Mouse (Mus musculus): ENCODE measurements around the gene Zfp609.
A peak's percentile ranks its signal among the peaks of the same experiment; 100 is the strongest.
"Not testable (repeated sequence)": the region's sequence is repeated elsewhere in the genome, so short reads cannot be mapped to it uniquely, and the experiment has no call there.

Gene Zfp609

DNA sequence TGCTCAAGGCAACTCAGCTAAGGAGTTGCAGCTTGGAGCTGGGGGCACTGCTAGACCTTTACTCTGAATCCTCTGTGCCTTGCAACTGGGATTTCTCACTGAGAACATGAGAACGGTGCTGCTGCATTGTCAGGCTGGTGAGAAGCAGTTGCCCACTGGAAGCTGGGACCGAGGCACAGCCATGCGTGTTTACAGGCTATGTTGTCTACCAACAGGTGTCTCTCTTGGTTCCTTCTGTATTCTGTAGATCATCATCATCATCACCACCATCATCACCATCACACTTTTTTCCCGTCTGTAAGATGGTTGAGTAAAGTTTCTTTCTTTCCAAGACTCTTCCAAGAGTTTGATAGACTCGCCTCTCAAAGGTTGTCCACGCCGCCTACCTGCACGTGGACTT is 159.7 kb downstream of the Zfp609 start, which contains the start of gene Oaz2:
Gene Oaz2 (plus strand): TSS at position 301 of the 400 bp plus-strand sequence.
- DNase-seq = no peak

DNA sequence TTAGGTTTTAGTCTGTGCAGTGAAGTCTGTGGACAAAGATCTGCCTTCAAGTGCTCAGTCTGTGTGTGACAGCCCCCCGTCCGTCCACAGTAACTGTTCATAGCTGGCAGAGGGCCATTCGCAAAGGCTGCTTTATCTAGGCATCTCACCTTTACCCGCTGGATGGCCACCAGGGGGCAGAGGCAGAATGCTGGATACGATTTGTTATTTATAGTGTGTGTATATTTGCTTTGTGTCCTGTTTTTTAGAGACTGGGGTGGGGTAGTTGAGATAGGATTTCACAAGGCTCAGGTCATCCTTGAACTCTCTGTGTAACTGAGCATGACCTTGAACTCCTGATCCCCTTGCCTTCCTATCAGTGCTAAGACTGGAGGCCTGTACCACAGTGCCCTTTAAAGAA is 161.3 kb downstream of the Zfp609 start:
- peak; percentile 68 for DNase-seq

DNA sequence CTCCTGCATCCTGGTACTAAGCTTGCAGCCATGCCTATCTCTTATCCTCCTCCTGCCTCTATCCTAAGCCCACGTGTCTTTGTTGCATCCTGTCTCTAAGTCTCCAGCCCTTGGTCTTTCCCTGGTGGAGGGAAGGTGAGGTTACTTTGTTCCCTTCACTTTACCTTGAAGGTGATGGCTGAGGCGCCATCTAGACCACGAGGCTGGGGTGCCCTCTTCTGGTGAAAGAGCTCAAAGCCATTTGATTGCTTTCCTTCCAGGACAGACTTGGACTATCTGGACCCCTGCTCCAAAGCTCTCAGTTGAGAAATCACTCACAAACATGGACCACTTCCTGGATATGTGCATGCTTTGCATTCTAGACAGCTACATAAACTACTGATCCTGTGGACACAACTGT is 163.2 kb downstream of the Zfp609 start:
- no peak for DNase-seq

DNA sequence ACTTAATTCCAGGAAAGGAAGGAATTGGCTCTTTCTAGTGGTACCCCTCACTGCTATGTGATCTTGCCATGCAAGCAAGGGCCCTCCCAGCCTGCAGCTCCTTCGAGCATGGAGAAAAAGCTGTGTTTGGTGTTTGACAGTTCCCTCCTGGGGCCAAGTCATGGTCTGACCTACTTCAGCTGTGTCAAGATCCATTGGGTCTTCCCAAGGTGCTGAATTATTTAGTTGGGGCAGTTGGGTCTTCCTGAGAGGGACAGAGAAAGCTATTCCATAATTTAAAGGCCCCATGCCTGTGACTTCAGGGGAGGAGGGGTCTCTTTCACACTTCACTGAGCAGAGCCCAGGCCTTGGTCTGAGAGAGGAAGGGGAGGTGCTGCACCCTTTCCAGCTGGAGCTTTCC is 165.9 kb downstream of the Zfp609 start:
- no peak for DNase-seq

DNA sequence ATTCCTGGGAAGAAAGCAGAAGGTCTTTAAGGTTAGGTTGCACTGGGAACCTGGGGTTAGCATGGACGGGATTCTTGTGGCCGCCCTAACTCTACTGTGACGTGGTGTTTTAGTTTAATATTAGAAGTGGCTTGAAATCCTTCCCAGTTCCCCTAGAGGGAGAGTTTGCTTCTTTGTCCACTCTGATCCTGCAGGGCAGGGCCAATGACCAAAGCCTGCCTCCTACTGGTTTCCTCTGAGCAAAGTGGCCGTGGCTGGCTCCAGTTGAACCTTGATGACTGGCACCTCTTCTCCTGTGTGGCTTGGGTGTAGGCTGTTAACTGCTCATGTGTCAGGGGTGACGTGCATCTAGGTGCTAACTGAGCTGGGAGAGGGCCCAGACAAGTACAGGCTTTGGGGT is 166.3 kb downstream of the Zfp609 start:
- no peak for DNase-seq

DNA sequence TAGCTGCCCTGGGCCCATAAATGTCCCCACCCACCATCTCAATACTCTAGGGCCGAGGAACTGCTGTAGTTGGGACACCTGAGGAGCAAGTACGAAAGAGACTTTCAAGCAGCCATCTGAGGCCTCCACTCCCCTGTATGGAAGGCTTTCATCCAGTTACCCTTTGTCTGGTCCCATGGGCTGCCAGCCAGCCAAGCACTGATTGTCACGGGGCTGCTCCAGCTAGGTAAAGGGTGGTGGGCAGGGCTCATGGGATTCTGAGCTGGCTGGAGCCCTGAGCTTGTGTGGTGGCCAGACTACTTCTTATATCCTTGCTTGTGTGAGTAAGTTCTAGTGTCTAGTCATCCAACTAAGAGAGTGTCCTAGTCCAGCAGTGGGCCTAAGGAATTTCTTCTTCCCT is 170.1 kb downstream of the Zfp609 start:
- no peak for DNase-seq

DNA sequence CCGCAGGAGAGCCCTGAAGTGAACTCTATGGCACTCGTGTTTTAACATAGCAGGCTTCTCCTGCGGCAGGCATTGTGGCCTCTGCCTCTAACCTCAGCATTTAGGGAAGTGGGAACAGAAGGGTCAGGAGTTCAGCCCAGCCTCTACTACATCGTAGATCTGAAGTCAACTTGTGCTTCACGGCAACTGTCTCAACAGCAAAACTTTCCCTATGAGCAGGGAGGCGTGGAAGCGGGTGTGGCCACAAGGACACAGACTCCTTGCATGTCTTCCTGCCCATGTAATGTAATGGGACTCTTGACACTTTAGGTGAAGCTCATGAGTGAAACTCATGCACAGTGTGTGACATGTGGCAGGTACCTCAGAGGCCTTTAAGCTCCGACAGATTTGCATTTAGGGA is 171.8 kb downstream of the Zfp609 start:
- DNase-seq = no peak

DNA sequence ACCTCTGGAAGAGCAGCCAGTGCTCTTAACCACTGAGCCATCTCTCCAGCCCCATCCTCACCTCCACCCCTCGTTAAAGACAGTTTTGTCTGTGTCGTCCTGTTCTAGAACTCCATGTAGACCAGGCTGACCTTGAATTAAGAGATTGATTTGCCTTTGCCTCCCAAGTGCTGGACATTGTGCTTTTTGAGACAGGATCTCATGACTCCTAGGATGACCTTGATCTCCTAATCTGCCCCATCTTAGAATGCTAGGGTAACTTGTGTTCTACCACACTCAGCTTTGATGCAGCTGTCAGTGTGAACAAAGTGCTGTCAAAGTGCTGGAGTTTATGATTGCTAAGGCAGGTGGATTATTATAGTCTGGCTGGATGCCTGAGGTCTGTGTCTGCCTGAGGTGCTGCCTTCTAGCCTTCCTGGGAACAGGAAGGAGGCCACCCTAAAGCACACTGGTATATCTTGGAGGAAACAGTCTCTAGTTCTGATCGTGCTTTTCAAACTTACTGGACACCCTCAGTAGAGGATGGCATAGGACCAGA is 172.6 kb downstream of the Zfp609 start:
- DNase-seq = no peak

DNA sequence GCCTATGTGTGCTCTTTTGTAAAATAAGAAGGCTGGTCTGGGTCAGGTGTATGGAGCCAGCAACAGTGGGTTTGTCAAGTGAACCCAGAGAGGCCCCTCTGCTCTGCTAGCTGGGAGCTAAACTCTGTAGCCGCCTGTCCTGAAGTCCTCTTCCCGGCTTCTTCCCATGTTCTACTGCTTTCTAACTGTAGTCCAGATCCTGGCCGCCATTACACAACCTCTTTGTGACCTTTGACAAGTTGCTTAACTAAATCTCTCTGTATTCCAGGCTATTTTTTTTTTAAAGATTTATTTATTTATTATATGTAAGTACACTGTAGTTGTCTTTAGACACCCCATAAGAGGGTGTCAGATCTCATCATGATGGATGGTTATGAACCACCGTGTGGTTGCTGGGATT is 173.6 kb downstream of the Zfp609 start:
- no peak for DNase-seq

DNA sequence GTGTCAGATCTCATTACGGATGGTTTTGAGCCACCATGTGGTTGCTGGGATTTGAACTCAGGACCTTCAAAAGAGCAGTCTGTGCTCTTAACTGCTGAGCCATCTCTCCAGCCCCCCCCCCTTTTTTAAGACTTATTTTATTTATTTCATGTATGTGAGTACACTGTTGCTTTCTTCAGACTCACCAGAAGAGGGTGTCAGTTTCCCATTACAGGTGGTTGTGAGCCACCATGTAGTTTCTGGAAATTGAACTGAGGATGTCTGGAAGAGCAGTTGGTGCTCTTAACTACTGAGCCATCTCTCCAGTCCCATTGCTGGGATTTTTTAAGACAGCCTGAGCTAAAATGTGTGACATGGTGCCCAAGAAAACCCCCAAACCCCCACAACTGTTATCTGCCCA is 175.4 kb downstream of the Zfp609 start:
- DNase-seq = not testable (repeated sequence)

DNA sequence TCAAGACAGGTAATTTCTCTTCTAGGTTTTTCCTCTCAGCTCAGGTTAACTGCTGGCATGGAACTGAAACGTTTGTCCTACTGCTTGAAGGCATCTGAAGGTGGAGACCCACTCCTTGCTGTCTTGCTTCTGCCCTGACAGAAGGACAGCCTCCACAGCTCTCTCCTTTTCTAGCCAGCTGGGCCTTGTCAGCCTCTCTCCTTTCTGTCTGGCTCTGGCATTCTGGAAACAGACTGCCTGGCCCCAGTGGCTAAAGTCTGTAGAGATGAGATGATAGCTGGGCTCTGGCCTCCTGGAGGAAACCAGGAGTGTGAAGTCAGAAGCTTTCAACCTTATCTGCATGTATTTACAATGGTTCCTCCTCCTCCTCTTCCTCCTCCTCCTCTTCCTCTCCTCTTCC is 177.4 kb downstream of the Zfp609 start:
- no peak for DNase-seq

DNA sequence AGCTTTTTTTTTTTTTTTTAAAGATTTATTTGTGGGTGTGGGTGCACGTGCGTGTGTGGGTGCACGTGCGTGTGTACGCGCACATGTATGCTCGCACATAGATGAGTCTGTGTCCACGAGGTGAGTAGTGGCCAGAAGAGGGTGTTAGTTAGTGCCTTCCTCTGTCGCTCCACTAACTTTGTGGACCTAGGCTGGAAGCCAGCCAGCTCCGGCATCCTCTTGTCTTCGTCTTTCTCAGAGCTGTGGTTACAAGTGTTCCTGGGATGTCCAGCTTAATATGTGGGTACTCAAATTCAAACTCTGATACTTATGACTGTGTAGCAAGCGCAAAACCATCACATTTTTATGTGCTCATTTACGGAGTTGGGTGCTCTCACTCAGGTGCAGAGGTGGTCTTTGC is 178.6 kb downstream of the Zfp609 start:
- DNase-seq = no peak

DNA sequence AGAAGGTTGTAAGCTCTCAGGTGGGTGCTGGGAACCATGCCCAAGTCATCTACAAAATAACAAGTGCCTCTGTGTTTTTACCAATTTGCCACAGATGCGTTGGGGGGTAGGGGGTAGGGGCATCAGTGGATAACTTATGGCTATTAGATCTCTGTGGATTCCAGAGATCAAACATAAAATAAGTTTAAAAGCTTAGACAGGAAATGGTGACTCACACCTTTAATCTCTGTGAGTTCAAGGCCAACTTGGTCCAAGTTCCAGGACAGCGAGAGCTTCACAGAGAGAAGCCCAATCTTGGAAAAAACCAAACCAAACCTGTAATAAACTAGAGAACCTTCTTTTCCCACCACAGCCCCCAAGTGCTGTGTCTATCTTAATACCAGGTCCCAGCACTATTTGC is 180.6 kb downstream of the Zfp609 start:
- DNase-seq = no peak

DNA sequence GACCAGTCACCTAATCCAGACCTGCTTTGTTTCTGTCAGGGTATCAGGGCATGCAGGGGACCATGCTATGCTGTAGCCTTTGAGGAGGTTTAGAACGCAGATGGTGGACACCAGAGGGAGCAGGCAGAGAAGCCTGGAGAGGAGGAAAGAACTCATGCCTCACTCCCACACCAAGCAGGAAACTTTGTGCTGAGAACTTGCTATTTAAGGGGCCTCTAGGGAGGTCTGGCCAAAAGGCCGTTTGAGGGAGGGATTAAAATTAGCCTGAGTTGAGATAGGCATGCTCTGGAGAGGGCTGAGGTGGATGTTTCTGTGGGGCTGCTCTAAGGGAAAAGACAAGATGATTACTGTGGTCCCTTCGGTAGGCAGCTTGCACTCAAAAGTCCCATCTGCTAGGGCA is 181.4 kb downstream of the Zfp609 start:
- no peak for DNase-seq

DNA sequence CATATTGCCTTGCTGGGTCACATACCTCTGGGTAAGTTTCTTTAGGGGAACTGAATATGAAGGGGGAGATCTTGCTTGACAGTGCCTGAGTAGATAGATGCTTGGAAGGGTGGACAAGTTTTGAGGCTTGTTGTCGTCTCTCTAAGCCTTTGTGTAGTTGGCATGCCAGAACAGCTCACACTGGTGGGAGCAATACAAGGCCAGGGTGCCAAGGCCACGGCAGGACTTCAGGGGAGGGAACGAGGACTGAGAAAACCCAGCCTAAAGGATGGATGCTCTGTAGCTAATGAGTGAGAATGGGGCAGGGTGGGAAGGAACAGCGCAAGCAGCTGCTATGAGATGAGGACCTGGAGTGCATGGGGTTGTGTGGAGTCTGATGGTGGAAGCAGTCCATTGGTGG is 182.4 kb downstream of the Zfp609 start:
- DNase-seq = no peak

DNA sequence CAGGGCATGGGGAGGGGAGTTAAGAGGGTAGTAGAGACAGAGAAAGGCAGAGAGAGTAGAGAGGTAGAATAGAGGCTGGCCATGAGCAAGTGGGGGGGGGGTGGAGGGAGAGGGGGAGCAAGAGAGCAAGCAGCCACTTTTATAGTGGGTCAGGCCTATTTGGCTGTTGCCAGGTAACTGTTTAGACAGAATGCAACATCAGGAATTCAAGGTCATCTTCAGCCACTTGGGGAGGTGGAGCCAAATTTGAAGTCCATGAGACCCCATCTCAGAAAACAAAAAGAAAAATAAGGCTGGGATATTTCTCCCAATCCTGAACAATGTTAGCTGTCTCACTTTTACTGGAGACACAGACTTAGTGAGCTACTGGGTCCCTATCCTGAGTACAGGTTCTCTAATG is 184.8 kb downstream of the Zfp609 start:
- no peak for DNase-seq

All from cerebellum, adult 9-10 months (tissue).